Mouse (Mus musculus) liver, postnatal 0 days (tissue): ENCODE data around the gene Sh3d21. TPM values are rescaled to one million over a fixed set of nuclear protein-coding genes. Genes with fewer than 3 reads are reported as not detected.

Source experiments
- ATAC-seq: fragments of 200-750 bp; cut with Nextera tagmentation; 2 replicates; pipeline ENCODE4 v1.8.0; 2017; ENCODE audit warnings: mild to moderate bottlenecking, moderate library complexity
- DNase-seq: peaks from one replicate; pipeline ENCODE4 v3.0.0-alpha.2; 2016
- H3K27ac ChIP-seq: fragments of 300-500 bp; sonication (generic); 2 replicates; pipeline ENCODE4 v1.5.1; 2014; ENCODE audit warnings: antibody characterized with exemption, moderate library complexity, mild to moderate bottlenecking, low read depth
- H3K27me3 ChIP-seq: fragments of 300-500 bp; sonication (generic); 2 replicates; pipeline ENCODE4 v1.6.1; 2014; ENCODE audit warnings: low read length, control low read depth, mixed read lengths; ENCODE audit not compliant: insufficient read depth
- H3K36me3 ChIP-seq: fragments of 300-500 bp; sonication (generic); replicated peaks from 2 replicates; pipeline ENCODE4 v1.6.1; 2014; ENCODE audit warnings: mild to moderate bottlenecking, control low read depth, low read length, moderate library complexity, mixed read lengths; ENCODE audit not compliant: insufficient read depth
- H3K4me1 ChIP-seq: fragments of 300-500 bp; sonication (generic); 2 replicates; pipeline ENCODE4 v1.6.1; 2014; ENCODE audit warnings: antibody characterized with exemption, mild to moderate bottlenecking, control low read depth; ENCODE audit not compliant: insufficient read depth
- H3K4me2 ChIP-seq: fragments of 300-500 bp; sonication (generic); 2 replicates; pipeline ENCODE4 v1.6.1; 2014; ENCODE audit warnings: low read depth, mild to moderate bottlenecking, low read length, moderate library complexity, mixed read lengths
- H3K4me3 ChIP-seq: fragments of 300-500 bp; sonication (generic); 2 replicates; pipeline ENCODE4 v1.5.1; 2014; ENCODE audit warnings: low read depth, low read length
- H3K9ac ChIP-seq: fragments of 300-500 bp; sonication (generic); replicated peaks from 2 replicates; pipeline ENCODE4 v1.6.1; 2014; ENCODE audit warnings: mild to moderate bottlenecking, moderate library complexity
- H3K9me3 ChIP-seq: fragments of 300-500 bp; sonication (generic); 2 replicates; pipeline ENCODE4 v1.6.1; 2016; ENCODE audit warnings: mild to moderate bottlenecking, control low read depth, low read length, mixed read lengths
- CTCF ChIP-seq: sonication (generic); IDR thresholded peaks from 2 replicates; pipeline ENCODE4 v1.5.1; 2016; ENCODE audit warnings: antibody characterized with exemption, low read depth
- EP300 ChIP-seq: IDR thresholded peaks from 2 replicates; pipeline ENCODE4 v1.6.1; 2016; ENCODE audit warnings: antibody characterized with exemption, low read depth, mild to moderate bottlenecking
- WGBS: fragments of 180-500 bp; shearing (Covaris S2); extraction: QIAGEN DNeasy Blood & Tissue Kit; methylation state at CpG from one replicate; pipeline ENCODE4 v1.1.7; 2014; ENCODE audit not compliant: insufficient replicate concordance; 5-methylcytosine and 5-hydroxymethylcytosine counted together
- polyA plus RNA-seq: library from polyadenylated mRNA; unstranded; fragments of >200 nt; fragmentation: Nextera tagmentation; extraction: Ambion mirVana; gene quantifications from 2 replicates; pipeline ENCODE4 v1.2.1, GENCODE M21; 2015

The Sh3d21 gene
- polyA plus RNA-seq, 1 experiment from 2014 or later: 2.4 TPM

DNA sequence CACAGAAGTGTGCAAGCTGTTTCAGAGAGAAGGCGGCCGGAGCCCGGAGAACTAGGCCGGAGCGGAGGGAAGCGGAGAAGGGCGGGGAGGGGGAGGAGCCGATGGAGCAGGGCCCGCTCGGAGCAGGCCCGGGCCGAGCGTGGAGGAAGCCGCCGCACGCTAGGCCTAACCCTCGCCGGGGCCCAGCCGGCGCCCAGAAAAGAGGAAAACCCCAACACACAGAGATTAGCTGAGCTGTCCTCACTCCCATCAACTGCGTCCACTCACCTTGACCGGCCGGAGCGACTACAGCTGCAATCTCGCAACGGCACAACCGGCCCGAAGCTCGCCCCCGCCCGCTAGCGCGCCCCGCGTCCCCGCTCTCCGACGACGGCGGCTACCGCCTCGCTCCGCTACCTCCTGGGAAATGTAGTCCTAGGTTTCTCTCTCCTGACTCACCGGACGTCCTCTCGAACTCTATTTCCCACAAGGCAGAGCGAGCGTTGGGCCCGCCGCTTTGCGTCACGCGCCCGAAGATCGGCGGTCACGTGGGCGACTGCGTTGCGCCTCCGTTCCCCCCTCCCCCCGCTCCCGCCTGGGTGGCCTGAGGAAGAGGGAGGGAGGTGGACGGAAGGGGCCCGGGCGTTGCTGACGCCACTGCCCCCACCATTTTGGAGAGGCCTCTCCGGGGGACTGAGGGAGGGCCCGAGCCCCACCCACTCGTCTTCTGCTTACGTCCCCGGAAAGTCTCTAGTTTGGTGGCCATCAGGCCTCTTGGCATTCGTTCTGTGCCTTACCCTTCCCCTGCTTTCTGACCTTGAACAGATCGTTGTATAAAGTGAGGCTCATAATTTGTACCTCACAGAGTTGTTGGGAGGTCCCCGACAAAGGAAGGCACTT is 39.3 kb upstream of the Sh3d21 start, which contains the start of gene Thrap3:
TSS of gene Thrap3 (minus strand) at position 458 of the 879 bp plus-strand sequence.
- DNase-seq (peak; percentile 98), ATAC-seq (peak; percentile 96)
- Histone ChIP-seq H3K9ac (peak within 1 kb of the TSS; percentile 77), H3K4me3 (peak within 1 kb of the TSS; percentile 76), H3K9me3 (no peaks in the 10 kb centered on the region), H3K36me3 (0 out of 2 replicates have a peak, but pooled peaks cover 4% of the 10 kb centered on the region), H3K27ac (peak within 1 kb of the TSS; percentile 97), H3K27me3 (no peaks in the 10 kb centered on the region), H3K4me2 (peak within 1 kb of the TSS; percentile 82), H3K4me1 (peaks cover 53% of the 10 kb centered on the region)
- TF ChIP-seq CTCF (no peak), EP300 (peak; percentile 35; the same call in 1 of the 2 replicates)
- under 1% methylated on average over 72 of the region's 75 CpGs for WGBS

DNA sequence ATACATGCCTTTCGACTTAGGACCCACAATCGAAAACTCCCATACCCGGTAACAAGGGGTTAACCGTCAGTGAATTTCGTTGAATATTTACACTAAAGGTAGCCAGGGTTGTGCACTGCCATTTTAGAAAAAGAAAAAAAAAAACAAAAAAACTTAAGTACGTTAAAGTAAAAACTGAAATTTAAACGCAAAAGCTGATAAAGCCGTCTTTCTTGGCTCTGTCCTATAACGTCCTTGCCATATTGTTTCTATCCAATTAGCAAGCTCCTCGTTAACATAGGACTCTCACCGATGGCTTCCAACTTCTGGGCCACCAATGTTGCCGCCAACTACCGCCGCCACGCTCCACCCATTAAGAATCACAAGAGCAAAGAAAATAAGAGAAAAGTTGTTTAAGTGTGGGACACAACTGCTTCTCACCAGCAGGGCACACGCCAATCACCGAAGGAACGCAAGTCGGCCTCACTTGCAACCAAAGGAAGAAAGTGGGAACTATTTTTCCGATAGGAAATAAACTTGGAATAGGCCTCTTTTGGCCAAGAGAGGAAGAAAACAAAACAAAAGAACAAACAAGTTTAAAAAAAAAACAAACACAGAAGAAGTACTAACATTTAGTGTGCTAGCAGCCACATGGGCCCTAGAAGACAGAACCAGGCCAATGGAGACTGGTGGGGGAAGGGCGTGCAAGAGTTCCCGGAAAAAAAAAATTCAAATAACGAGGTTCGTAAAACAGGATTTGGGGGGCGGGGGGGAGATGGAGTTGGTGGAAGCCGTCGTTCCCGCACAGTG is 38.4 kb upstream of the Sh3d21 start:
- H3K4me2 ChIP-seq: peak overlapping the region; percentile 82
- peak overlapping the region; percentile 77 for H3K9ac ChIP-seq
- no peak for TF ChIP-seq EP300
- peak; percentile 49 for TF ChIP-seq CTCF
- peak; percentile 4 for ATAC-seq
- under 1% methylated on average over 28 of the region's 28 CpGs for WGBS
- peak; percentile 66 for DNase-seq
- no peaks in the 10 kb centered on the region for H3K9me3 ChIP-seq
- H3K4me1 ChIP-seq: peaks cover 57% of the 10 kb centered on the region
- no peaks in the 10 kb centered on the region for H3K27me3 ChIP-seq
- H3K36me3 ChIP-seq: 0 out of 2 replicates have a peak, but pooled peaks cover 4% of the 10 kb centered on the region
- H3K4me3 ChIP-seq: peak overlapping the region; percentile 76
- H3K27ac ChIP-seq: peak overlapping the region; percentile 97

DNA sequence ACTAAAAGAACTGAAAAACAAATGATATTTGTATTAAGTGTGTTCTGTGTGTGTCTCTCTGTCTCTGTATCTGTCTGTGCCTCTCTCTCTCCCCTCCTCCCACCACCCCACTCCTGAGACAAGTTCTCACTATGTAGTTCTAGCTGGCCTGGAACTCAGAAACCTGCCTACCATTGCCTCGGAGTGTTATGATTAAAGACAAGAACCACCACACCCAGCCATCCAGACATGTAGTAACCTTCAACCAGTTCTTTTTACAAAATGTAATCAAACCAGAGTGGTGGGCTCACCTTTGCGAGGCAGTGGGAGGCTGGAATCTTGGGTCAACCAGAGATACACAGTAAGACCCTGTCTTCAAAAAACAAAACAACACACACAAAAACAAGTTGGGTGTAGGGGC is 37.4 kb upstream of the Sh3d21 start:
- peak overlapping the region; percentile 82 for H3K4me2 ChIP-seq
- ATAC-seq (no peak), DNase-seq (no peak)
- peak overlapping the region; percentile 77 for H3K9ac ChIP-seq
- WGBS: 23% methylated on average over 2 of the region's 2 CpGs
- H3K36me3 ChIP-seq: 0 out of 2 replicates have a peak, but pooled peaks cover 4% of the 10 kb centered on the region
- peak overlapping the region; percentile 97 for H3K27ac ChIP-seq
- no peaks in the 10 kb centered on the region for H3K9me3 ChIP-seq
- H3K27me3 ChIP-seq: no peaks in the 10 kb centered on the region
- TF ChIP-seq CTCF (no peak), EP300 (no peak)
- peak overlapping the region; percentile 76 for H3K4me3 ChIP-seq
- H3K4me1 ChIP-seq: peaks cover 57% of the 10 kb centered on the region

DNA sequence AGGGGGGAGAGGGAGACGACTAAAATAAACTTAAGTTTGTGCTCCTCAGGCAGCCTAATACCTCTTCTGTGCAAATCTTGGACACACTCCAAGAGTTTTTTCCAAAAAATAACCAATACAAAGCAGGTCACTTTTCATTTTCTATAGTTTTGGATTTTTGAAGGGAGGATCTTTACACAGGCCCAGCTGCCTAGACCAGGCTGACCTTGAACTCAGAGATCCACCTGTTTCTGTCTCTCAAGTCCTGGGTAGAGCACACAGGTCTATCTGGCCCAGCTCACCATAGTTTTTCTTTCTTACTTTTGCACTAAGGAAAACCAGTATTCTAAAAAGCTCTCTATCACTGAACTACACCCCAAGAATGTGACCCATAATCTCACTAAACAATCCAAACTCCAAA is 36.7 kb upstream of the Sh3d21 start:
- Histone ChIP-seq H3K36me3 (0 out of 2 replicates have a peak, but pooled peaks cover 4% of the 10 kb centered on the region), H3K27me3 (no peaks in the 10 kb centered on the region), H3K4me2 (peak overlapping the region; percentile 82), H3K9ac (peak overlapping the region; percentile 32; the same call in 1 of the 2 replicates), H3K27ac (peak overlapping the region; percentile 97), H3K4me1 (peaks cover 57% of the 10 kb centered on the region), H3K9me3 (no peaks in the 10 kb centered on the region), H3K4me3 (peak overlapping the region; percentile 76)
- 20% methylated on average over 1 of the region's 1 CpGs for WGBS
- ATAC-seq: no peak
- TF ChIP-seq EP300 (no peak), CTCF (no peak)
- DNase-seq: no peak

DNA sequence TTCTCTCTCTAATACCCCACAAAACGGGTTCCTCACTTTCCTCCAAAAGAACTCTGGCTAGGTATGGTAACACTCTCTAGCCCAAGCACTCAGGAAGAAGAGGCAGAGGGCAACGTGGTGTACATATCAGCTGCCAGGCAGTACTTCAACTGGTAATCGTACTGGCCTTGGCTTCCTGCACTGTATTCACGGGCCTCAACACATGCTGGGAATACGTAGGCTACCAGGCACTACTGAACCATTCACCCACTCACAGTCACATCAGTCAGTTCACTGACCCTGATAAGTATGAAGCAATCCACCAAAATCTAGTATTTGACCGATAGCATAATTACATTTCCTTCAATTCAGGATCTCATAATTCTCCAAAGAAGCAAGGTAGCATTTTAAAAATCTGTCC is 36.3 kb upstream of the Sh3d21 start:
- peaks cover 52% of the 10 kb centered on the region for H3K4me1 ChIP-seq
- peak overlapping the region; percentile 32 for H3K9ac ChIP-seq
- DNase-seq (no peak), ATAC-seq (no peak)
- H3K9me3 ChIP-seq: no peaks in the 10 kb centered on the region
- H3K27ac ChIP-seq: peak overlapping the region; percentile 97
- H3K4me3 ChIP-seq: peak overlapping the region; percentile 76
- peak overlapping the region; percentile 82 for H3K4me2 ChIP-seq
- peaks cover 6% of the 10 kb centered on the region for H3K36me3 ChIP-seq
- TF ChIP-seq CTCF (no peak), EP300 (no peak)
- H3K27me3 ChIP-seq: no peaks in the 10 kb centered on the region
- 26% methylated on average over 6 of the region's 6 CpGs for WGBS

DNA sequence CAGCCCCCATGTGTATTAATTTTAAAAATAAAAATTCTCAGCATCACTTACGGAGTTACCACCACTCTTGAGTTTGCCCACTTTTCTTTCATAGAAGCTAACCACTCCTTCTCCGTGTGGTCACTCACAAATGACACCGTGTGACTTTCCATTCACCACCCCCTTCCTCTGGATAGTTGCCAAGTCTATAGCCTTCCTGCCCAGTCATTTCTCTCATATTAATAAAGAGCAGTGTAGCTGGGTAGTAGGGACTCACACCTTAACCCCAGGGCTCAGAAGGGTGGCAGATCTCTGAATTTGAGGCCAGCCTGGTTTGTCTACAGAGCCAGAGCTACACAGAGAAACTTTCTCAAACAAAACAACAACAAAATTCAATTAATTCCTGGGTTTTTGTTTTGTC is 34.2 kb upstream of the Sh3d21 start:
- no peak for TF ChIP-seq CTCF
- no peak for TF ChIP-seq EP300
- H3K4me3 ChIP-seq: no peak overlapping the region
- H3K27me3 ChIP-seq: no peaks in the 10 kb centered on the region
- no peak for ATAC-seq
- H3K9ac ChIP-seq: no peak overlapping the region
- H3K36me3 ChIP-seq: peaks cover 24% of the 10 kb centered on the region
- peak overlapping the region; percentile 0; the same call in 1 of the 2 replicates for H3K4me2 ChIP-seq
- no peak overlapping the region for H3K27ac ChIP-seq
- peaks cover 36% of the 10 kb centered on the region for H3K4me1 ChIP-seq
- no peak for DNase-seq
- WGBS: 46% methylated on average over 3 of the region's 3 CpGs
- H3K9me3 ChIP-seq: no peaks in the 10 kb centered on the region
